Mouse (Mus musculus) embryonic facial prominence, embryonic 15.5 days (tissue): ENCODE measurements at regions not wholly inside any gene's neighbourhood (a gene's known extent, or its start where the extent isn't known, plus 50 kb on each side); places are given as distances from the start of the nearest gene placed in this dataset.
"Not testable (repeated sequence)": the region's sequence is repeated elsewhere in the genome, so short reads cannot be mapped to it uniquely, and the experiment has no call there.

ENCODE experiments used
- ATAC-seq: fragments of 200-750 bp; cut with Nextera tagmentation; 2 replicates; pipeline ENCODE4 v1.8.0; 2017; ENCODE audit warnings: low read depth, moderate TSS enrichment; ENCODE audit not compliant: insufficient number of reproducible peaks, low FRiP score, low TSS enrichment
- H3K27ac ChIP-seq: fragments of 300-500 bp; sonication (generic); replicated peaks from 2 replicates; pipeline ENCODE4 v1.5.1; 2015; ENCODE audit warnings: mild to moderate bottlenecking, inconsistent platforms
- H3K27me3 ChIP-seq: fragments of 300-500 bp; sonication (generic); 2 replicates; pipeline ENCODE4 v1.6.1; 2015; ENCODE audit warnings: inconsistent platforms
- H3K36me3 ChIP-seq: fragments of 300-500 bp; sonication (generic); 2 replicates; pipeline ENCODE4 v1.6.1; 2015; ENCODE audit warnings: mild to moderate bottlenecking, inconsistent platforms
- H3K4me1 ChIP-seq: fragments of 300-500 bp; sonication (generic); 2 replicates; pipeline ENCODE4 v1.6.1; 2015; ENCODE audit warnings: inconsistent platforms
- H3K4me2 ChIP-seq: fragments of 300-500 bp; sonication (generic); replicated peaks from 2 replicates; pipeline ENCODE4 v1.6.1; 2015; ENCODE audit warnings: mild to moderate bottlenecking, inconsistent platforms
- H3K4me3 ChIP-seq: fragments of 300-500 bp; sonication (generic); replicated peaks from 2 replicates; pipeline ENCODE4 v1.5.1; 2015; ENCODE audit warnings: mild to moderate bottlenecking, inconsistent platforms
- H3K9ac ChIP-seq: fragments of 300-500 bp; sonication (generic); 2 replicates; pipeline ENCODE4 v1.6.1; 2015; ENCODE audit warnings: inconsistent platforms
- H3K9me3 ChIP-seq: fragments of 300-500 bp; sonication (generic); replicated peaks from 2 replicates; pipeline ENCODE4 v1.6.1; 2016; ENCODE audit warnings: inconsistent platforms
- whole genome bisulfite sequencing: fragments of 180-500 bp; shearing (Covaris S2); methylation state at CpG from one replicate; pipeline ENCODE4 v1.1.7; 2015; 5-methylcytosine and 5-hydroxymethylcytosine counted together

GRCm38 (mm10) chr11:20390622-20391021 is 58.1 kb upstream of the Slc1a4 start:
- no peaks in the 10 kb centered on the region for H3K27me3 ChIP-seq
- H3K4me1 ChIP-seq: no peaks in the 10 kb centered on the region
- H3K4me2 ChIP-seq: no peak overlapping the region
- no peak overlapping the region for H3K9ac ChIP-seq
- H3K4me3 ChIP-seq: no peak overlapping the region
- no peak for ATAC-seq
- peaks cover 7% of the 10 kb centered on the region; the same call in 1 of the 2 replicates for H3K9me3 ChIP-seq
- H3K36me3 ChIP-seq: no peaks in the 10 kb centered on the region
- 86% methylated on average over 3 of the region's 3 CpGs for WGBS
- no peak overlapping the region for H3K27ac ChIP-seq

- whole genome bisulfite sequencing: 84% methylated on average over 3 of the region's 3 CpGs
- not testable (repeated sequence) for H3K4me1 ChIP-seq
Measured at GRCm38 (mm10) chr11:20393302-20393701, 60.8 kb upstream of the Slc1a4 start.

GRCm38 (mm10) chr11:20393807-20394206 is 61.3 kb upstream of the Slc1a4 start:
- H3K4me1 ChIP-seq, H3K4me3 ChIP-seq, H3K4me2 ChIP-seq, H3K9ac ChIP-seq, ATAC-seq, H3K9me3 ChIP-seq, H3K27ac ChIP-seq, H3K27me3 ChIP-seq, H3K36me3 ChIP-seq: not testable (repeated sequence)
- WGBS: 93% methylated on average over 3 of the region's 3 CpGs

More at GRCm38 (mm10) chr11:20393302-20393701, 60.8 kb upstream of the Slc1a4 start:
- H3K36me3 ChIP-seq, H3K27me3 ChIP-seq, H3K9me3 ChIP-seq, H3K4me2 ChIP-seq, H3K4me3 ChIP-seq, ATAC-seq, H3K9ac ChIP-seq, H3K27ac ChIP-seq: not testable (repeated sequence)

GRCm38 (mm10) chr11:20395848-20396203 is 63.3 kb upstream of the Slc1a4 start:
- WGBS: 97% methylated on average over 7 of the region's 7 CpGs
- Histone ChIP-seq H3K27ac (no peak overlapping the region), H3K36me3 (no peaks in the 10 kb centered on the region), H3K4me3 (no peak overlapping the region), H3K9me3 (peaks cover 7% of the 10 kb centered on the region; the same call in 1 of the 2 replicates), H3K27me3 (no peaks in the 10 kb centered on the region), H3K4me1 (peaks cover 8% of the 10 kb centered on the region), H3K4me2 (no peak overlapping the region), H3K9ac (no peak overlapping the region)
- no peak for ATAC-seq

GRCm38 (mm10) chr11:20396204-20396848 is 63.8 kb upstream of the Slc1a4 start:
- H3K9me3 ChIP-seq: peaks cover 2% of the 10 kb centered on the region; the same call in 1 of the 2 replicates
- no peak for ATAC-seq

GRCm38 (mm10) chr11:20396884-20397283 is 64.4 kb upstream of the Slc1a4 start:
- Histone ChIP-seq H3K4me1 (peaks cover 8% of the 10 kb centered on the region), H3K27me3 (no peaks in the 10 kb centered on the region), H3K36me3 (no peaks in the 10 kb centered on the region), H3K9ac (no peak overlapping the region), H3K4me2 (no peak overlapping the region), H3K27ac (no peak overlapping the region), H3K9me3 (no peaks in the 10 kb centered on the region), H3K4me3 (no peak overlapping the region)
- ATAC-seq: no peak
- 61% methylated on average over 3 of the region's 3 CpGs for WGBS

More at GRCm38 (mm10) chr11:20396204-20396848, 63.8 kb upstream of the Slc1a4 start:
- Histone ChIP-seq H3K4me2 (no peak overlapping the region), H3K4me3 (no peak overlapping the region), H3K27ac (no peak overlapping the region), H3K9ac (no peak overlapping the region), H3K27me3 (no peaks in the 10 kb centered on the region), H3K4me1 (peaks cover 8% of the 10 kb centered on the region), H3K36me3 (no peaks in the 10 kb centered on the region)
- WGBS: 74% methylated on average over 11 of the region's 11 CpGs

GRCm38 (mm10) chr11:20400302-20401234 is 68.1 kb upstream of the Slc1a4 start:
- peak overlapping the region; percentile 70 for H3K4me2 ChIP-seq
- H3K4me1 ChIP-seq: peaks cover 8% of the 10 kb centered on the region
- ATAC-seq: peak; percentile 75; the same call in 1 of the 2 replicates
- no peaks in the 10 kb centered on the region for H3K27me3 ChIP-seq
- H3K4me3 ChIP-seq: peak overlapping the region; percentile 43
- H3K9ac ChIP-seq: peak overlapping the region; percentile 33; the same call in 1 of the 2 replicates
- no peaks in the 10 kb centered on the region for H3K36me3 ChIP-seq
- no peak overlapping the region for H3K27ac ChIP-seq
- WGBS: 7% methylated on average over 32 of the region's 32 CpGs
- H3K9me3 ChIP-seq: no peaks in the 10 kb centered on the region

- no peaks in the 10 kb centered on the region for H3K9me3 ChIP-seq
- 73% methylated on average over 3 of the region's 3 CpGs for WGBS
- no peak for ATAC-seq
- no peak overlapping the region for H3K9ac ChIP-seq
- H3K36me3 ChIP-seq: no peaks in the 10 kb centered on the region
- H3K27ac ChIP-seq: no peak overlapping the region
- peaks cover 4% of the 10 kb centered on the region for H3K4me1 ChIP-seq
- no peaks in the 10 kb centered on the region for H3K27me3 ChIP-seq
- no peak overlapping the region for H3K4me3 ChIP-seq
- no peak overlapping the region for H3K4me2 ChIP-seq
Measured at GRCm38 (mm10) chr11:20403456-20403855, 70.9 kb upstream of the Slc1a4 start.

- Histone ChIP-seq H3K27me3 (no peaks in the 10 kb centered on the region), H3K4me3 (no peak overlapping the region), H3K4me2 (no peak overlapping the region), H3K9ac (no peak overlapping the region), H3K9me3 (no peaks in the 10 kb centered on the region), H3K4me1 (peaks cover 4% of the 10 kb centered on the region), H3K27ac (no peak overlapping the region), H3K36me3 (no peaks in the 10 kb centered on the region)
- 79% methylated on average over 5 of the region's 5 CpGs for WGBS
- no peak for ATAC-seq
Measured at GRCm38 (mm10) chr11:20404476-20404875, 72.0 kb upstream of the Slc1a4 start.

GRCm38 (mm10) chr11:20418141-20418540 is 85.6 kb upstream of the Slc1a4 start:
- no peaks in the 10 kb centered on the region for H3K27me3 ChIP-seq
- 72% methylated on average over 2 of the region's 2 CpGs for WGBS
- H3K9me3 ChIP-seq: peaks cover 3% of the 10 kb centered on the region; the same call in 1 of the 2 replicates
- ATAC-seq: no peak
- no peak overlapping the region for H3K4me2 ChIP-seq
- H3K9ac ChIP-seq: no peak overlapping the region
- no peak overlapping the region for H3K27ac ChIP-seq
- H3K4me1 ChIP-seq: 0 out of 2 replicates have a peak, but pooled peaks cover 9% of the 10 kb centered on the region
- H3K4me3 ChIP-seq: no peak overlapping the region
- no peaks in the 10 kb centered on the region for H3K36me3 ChIP-seq

- H3K9ac ChIP-seq: no peak overlapping the region
- H3K9me3 ChIP-seq: no peaks in the 10 kb centered on the region; the same call in 1 of the 2 replicates
- no peak overlapping the region for H3K4me3 ChIP-seq
- ATAC-seq: no peak
- H3K4me1 ChIP-seq: 0 out of 2 replicates have a peak, but pooled peaks cover 9% of the 10 kb centered on the region
- 49% methylated on average over 4 of the region's 4 CpGs for whole genome bisulfite sequencing
- H3K27me3 ChIP-seq: no peaks in the 10 kb centered on the region
- no peaks in the 10 kb centered on the region for H3K36me3 ChIP-seq
- H3K4me2 ChIP-seq: no peak overlapping the region; the same call in 1 of the 2 replicates
- H3K27ac ChIP-seq: no peak overlapping the region
Measured at GRCm38 (mm10) chr11:20420876-20421275, 88.4 kb upstream of the Slc1a4 start.
